Mouse (Mus musculus) activated CD4-positive, CD25-positive, alpha-beta regulatory T cell, adult 9 weeks (primary cell): Measurements from ENCODE around the gene Ciz1. TPM values are rescaled to one million over a fixed set of nuclear protein-coding genes. Genes with fewer than 3 reads are reported as not detected.

Source experiments
- polyA plus RNA-seq: library from polyadenylated mRNA; unstranded; fragments of 100-300 nt; shearing (Covaris generic); gene quantifications from one replicate; pipeline ENCODE4 v1.2.1, GENCODE M21; 2017

Ciz1 gene
- 122 TPM for polyA plus RNA-seq

GRCm38 (mm10) chr2:32352151-32353006 is at the start of gene Ciz1:
Gene Ciz1 (plus strand): TSS chr2:32352327.

DNA sequence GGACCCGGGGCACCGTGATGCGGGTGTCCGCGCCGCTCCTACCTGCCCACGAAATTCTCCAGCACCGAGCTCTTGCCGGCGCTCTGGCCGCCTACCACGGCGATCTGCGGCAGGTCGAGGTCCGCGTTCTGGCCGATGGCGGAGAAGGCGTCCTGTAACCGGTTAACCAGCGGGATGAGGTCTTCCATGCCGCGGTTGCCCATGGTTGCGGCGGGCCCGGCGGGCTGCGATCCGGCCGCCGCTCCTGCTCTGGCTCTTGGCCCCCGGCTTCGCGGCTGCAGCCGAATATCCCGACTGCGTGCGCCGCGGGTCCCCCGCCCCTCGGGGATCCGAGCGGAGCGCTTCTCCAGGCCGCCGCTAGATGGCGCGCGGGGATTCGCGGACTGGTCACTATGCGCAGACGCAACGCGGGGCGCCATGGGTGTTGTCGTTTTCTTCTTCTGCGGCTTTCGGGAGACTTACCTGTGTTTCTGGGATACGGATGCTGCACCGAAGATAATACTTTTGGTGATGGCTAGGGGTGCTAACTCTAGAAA is 948 bp downstream of the Ciz1 start, which contains the start of gene Dnm1:
Gene Dnm1 (minus strand): TSS at position 332 of the 536 bp plus-strand sequence.

GRCm38 (mm10) chr2:32381775-32382223 is 29.7 kb downstream of the Ciz1 start, which contains the start of gene 1110008P14Rik:
Gene 1110008P14Rik (minus strand): TSS chr2:32381938.

GRCm38 (mm10) chr2:32387706-32388490 is 35.8 kb downstream of the Ciz1 start, which contains the start of gene Lcn2:
Gene Lcn2 (minus strand): TSS chr2:32388252.

GRCm38 (mm10) chr2:32395484-32395945 is 43.4 kb downstream of the Ciz1 start, which contains the start of gene Ptges2:
Gene Ptges2 (plus strand): TSS chr2:32395896.

Other genes starting within 250 kb of the Ciz1 start
- 17.2 TPM for gene Prrc2b, start 201.2 kb upstream of the Ciz1 start, polyA plus RNA-seq
- 11.7 TPM for gene Pomt1, start 115.7 kb upstream of the Ciz1 start, polyA plus RNA-seq
- 90.7 TPM for gene Uck1, start 92.2 kb upstream of the Ciz1 start, polyA plus RNA-seq
- gene Golga2, start 64.9 kb upstream of the Ciz1 start, polyA plus RNA-seq: 45.3 TPM
- 279 TPM for gene Swi5, start 64.3 kb upstream of the Ciz1 start, polyA plus RNA-seq
- not detected for gene Dnm1, start 1.0 kb downstream of the Ciz1 start, polyA plus RNA-seq
- gene 1110008P14Rik, start 29.6 kb downstream of the Ciz1 start, polyA plus RNA-seq: 85.2 TPM
- gene Lcn2, start 35.9 kb downstream of the Ciz1 start, polyA plus RNA-seq: not detected
- gene Ptges2, start 43.6 kb downstream of the Ciz1 start, polyA plus RNA-seq: 2.2 TPM
- 8.3 TPM for gene Naif1, start 98.1 kb downstream of the Ciz1 start, polyA plus RNA-seq
- gene Slc25a25, start 99.1 kb downstream of the Ciz1 start, polyA plus RNA-seq: 4.1 TPM
- gene Fam102a, start 183.0 kb downstream of the Ciz1 start, polyA plus RNA-seq: 59.5 TPM
- 142 TPM for gene Dpm2, start 218.5 kb downstream of the Ciz1 start, polyA plus RNA-seq
- gene Pip5kl1, start 222.5 kb downstream of the Ciz1 start, polyA plus RNA-seq: not detected
- not detected for gene 9430097D07Rik, start 223.4 kb downstream of the Ciz1 start, polyA plus RNA-seq
- gene St6galnac4, start 234.8 kb downstream of the Ciz1 start, polyA plus RNA-seq: 47.0 TPM
- 3.4 TPM for gene St6galnac6, start 247.4 kb downstream of the Ciz1 start, polyA plus RNA-seq